Mouse (Mus musculus): Measurements from ENCODE around the gene Cdt1. TPM values are rescaled to one million over a fixed set of nuclear protein-coding genes. Genes with fewer than 3 reads are reported as not detected.

The Cdt1 gene
- polyA plus RNA-seq, 1 experiment, result 50.4 TPM

DNA sequence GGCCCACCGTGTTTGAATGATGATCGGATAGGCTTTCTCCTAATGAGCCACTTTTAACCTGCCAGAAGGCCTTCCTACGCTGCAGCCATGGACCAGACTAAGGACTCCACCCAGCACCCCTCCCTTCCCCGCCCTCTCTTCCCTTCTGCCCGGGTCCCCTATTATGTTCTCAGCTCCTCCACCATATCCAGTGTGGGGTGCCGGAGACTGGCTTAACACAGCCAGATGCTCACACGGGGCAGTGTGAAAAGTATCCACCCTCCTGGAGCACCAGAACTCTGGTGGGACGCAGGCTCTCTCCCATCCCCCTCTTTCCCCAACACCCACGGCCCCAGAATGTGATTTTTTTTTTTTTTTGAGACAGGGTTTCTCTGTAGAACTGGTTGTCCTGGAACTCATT, 5.8 kb downstream of the Cdt1 start:
- Histone ChIP-seq H3K4me3 (ENCODE audit: extremely low read depth, insufficient read depth, insufficient read length) (no peak overlapping the region), H3K4me1 (ENCODE audit: control insufficient read depth, insufficient read depth, insufficient read length) (peaks cover 17% of the 10 kb centered on the region; the same call in 1 of the 2 replicates), H3K27ac (ENCODE audit: insufficient read depth, low read length) (no peak overlapping the region), H3K27me3 (ENCODE audit: control insufficient read depth, insufficient read depth, low read length) (no peaks in the 10 kb centered on the region), H3K36me3 (ENCODE audit: control insufficient read depth, insufficient read depth, low read length) (peaks cover 25% of the 10 kb centered on the region)
- DNase-seq (ENCODE audit: low read depth in 1 of 2, low spot score in 2 of 2), result no peak
- 75% methylated on average over 9 of the region's 9 CpGs for WGBS
- TF ChIP-seq CTCF (IDR thresholded peaks at IDR 0.05; ENCODE audit: extremely low read depth, insufficient read depth, insufficient read length, insufficient replicate concordance) (no peak), POLR2A (IDR thresholded peaks at IDR 0.05; ENCODE audit: low read depth, low read length) (no peak)

DNA sequence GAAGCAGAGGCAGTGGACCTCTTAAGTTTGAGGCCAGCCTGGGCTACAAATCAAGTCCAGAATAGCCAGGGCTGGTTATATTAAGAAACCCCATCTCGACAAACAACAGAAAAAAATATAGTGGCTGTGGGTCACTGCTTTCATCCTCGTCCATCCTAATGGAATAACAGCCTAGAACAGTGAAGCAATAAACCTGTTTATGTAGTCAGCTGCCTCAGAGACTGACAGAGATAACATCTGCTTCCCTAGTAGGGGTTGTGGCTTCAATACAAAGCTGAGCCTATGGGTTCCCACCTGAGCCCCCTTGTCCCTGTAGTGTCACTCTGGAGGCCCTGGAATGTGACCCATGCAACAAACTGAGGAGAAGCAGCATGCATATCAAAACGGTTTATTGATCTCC, 6.4 kb downstream of the Cdt1 start:
- Histone ChIP-seq H3K4me1 (ENCODE audit: control insufficient read depth, insufficient read depth, insufficient read length) (peaks cover 11% of the 10 kb centered on the region; the same call in 1 of the 2 replicates), H3K27ac (ENCODE audit: insufficient read depth, low read length) (no peak overlapping the region), H3K4me3 (ENCODE audit: extremely low read depth, insufficient read depth, insufficient read length) (no peak overlapping the region), H3K36me3 (ENCODE audit: control insufficient read depth, insufficient read depth, low read length) (peaks cover 26% of the 10 kb centered on the region), H3K27me3 (ENCODE audit: control insufficient read depth, insufficient read depth, low read length) (no peaks in the 10 kb centered on the region)
- no peak for DNase-seq (ENCODE audit: low read depth in 1 of 2, low spot score in 2 of 2)
- WGBS, result 76% methylated on average over 3 of the region's 3 CpGs
- TF ChIP-seq POLR2A (IDR thresholded peaks at IDR 0.05; ENCODE audit: low read depth, low read length) (no peak), CTCF (IDR thresholded peaks at IDR 0.05; ENCODE audit: extremely low read depth, insufficient read depth, insufficient read length, insufficient replicate concordance) (no peak)

DNA sequence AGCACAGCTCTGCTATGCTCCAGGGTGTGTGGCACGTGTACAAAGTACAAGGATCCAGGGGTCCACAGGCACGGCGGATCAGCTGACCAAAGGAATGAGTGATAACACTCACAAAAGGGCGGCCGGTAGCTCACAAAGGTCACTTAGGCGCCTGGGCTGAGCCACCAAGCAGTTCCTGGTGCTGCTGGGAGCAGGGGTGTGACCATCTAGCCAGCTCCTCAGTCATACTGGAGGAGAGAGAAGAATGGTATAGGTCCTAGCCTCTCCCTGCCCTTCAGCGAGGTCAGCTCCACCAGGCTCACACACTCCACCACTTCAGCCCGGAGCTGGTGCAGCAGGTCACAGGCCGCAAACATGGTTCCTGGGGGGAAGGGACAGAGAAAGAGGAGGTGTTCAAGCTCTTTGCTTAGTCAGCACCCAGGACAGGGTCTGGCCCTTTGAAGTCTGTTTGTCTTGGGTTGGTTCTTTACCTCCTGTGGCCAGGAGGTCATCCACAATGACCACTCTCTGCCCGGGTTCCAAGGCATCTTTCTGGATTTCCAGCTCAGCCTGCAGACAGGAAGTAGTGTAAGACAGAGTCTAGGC, 6.9 kb downstream of the Cdt1 start:
- no peak for TF ChIP-seq POLR2A (IDR thresholded peaks at IDR 0.05; ENCODE audit: low read depth, low read length)
- no peak for TF ChIP-seq CTCF (IDR thresholded peaks at IDR 0.05; ENCODE audit: extremely low read depth, insufficient read depth, insufficient read length, insufficient replicate concordance)
- peaks cover 11% of the 10 kb centered on the region; the same call in 1 of the 2 replicates for H3K4me1 ChIP-seq (ENCODE audit: control insufficient read depth, insufficient read depth, insufficient read length)
- WGBS, result 78% methylated on average over 10 of the region's 10 CpGs
- H3K27me3 ChIP-seq (ENCODE audit: control insufficient read depth, insufficient read depth, low read length), result no peaks in the 10 kb centered on the region
- H3K27ac ChIP-seq (ENCODE audit: insufficient read depth, low read length), result no peak overlapping the region
- DNase-seq (ENCODE audit: low read depth in 1 of 2, low spot score in 2 of 2), result no peak
- peaks cover 24% of the 10 kb centered on the region for H3K36me3 ChIP-seq (ENCODE audit: control insufficient read depth, insufficient read depth, low read length)
- H3K4me3 ChIP-seq (ENCODE audit: extremely low read depth, insufficient read depth, insufficient read length), result no peak overlapping the region

DNA sequence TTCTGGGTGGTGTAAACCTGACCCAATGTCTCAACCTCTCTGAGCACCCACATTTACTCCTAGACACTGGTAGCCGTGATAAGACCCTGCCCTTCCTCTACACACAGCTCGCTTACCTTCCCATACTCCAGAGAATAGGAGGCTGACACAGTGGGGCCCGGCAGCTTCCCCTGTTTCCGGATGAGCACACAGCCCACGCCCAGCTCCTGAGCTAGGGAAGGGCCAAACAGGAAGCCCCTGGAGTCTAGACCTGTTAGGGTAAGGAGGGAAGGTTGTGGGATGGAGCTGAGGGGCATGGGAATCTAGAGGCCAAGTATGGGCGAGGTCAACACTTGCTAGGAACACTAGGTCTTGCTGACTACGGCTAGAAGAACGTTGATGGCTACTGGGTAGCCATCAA, 7.5 kb downstream of the Cdt1 start:
- Histone ChIP-seq H3K27me3 (ENCODE audit: control insufficient read depth, insufficient read depth, low read length) (no peaks in the 10 kb centered on the region), H3K36me3 (ENCODE audit: control insufficient read depth, insufficient read depth, low read length) (peaks cover 23% of the 10 kb centered on the region), H3K4me1 (ENCODE audit: control insufficient read depth, insufficient read depth, insufficient read length) (peaks cover 11% of the 10 kb centered on the region; the same call in 1 of the 2 replicates), H3K27ac (ENCODE audit: insufficient read depth, low read length) (no peak overlapping the region), H3K4me3 (ENCODE audit: extremely low read depth, insufficient read depth, insufficient read length) (no peak overlapping the region)
- 71% methylated on average over 8 of the region's 8 CpGs for WGBS
- no peak for TF ChIP-seq CTCF (IDR thresholded peaks at IDR 0.05; ENCODE audit: extremely low read depth, insufficient read depth, insufficient read length, insufficient replicate concordance)
- TF ChIP-seq POLR2A (IDR thresholded peaks at IDR 0.05; ENCODE audit: low read depth, low read length), result no peak
- DNase-seq (ENCODE audit: low read depth in 1 of 2, low spot score in 2 of 2), result no peak

DNA sequence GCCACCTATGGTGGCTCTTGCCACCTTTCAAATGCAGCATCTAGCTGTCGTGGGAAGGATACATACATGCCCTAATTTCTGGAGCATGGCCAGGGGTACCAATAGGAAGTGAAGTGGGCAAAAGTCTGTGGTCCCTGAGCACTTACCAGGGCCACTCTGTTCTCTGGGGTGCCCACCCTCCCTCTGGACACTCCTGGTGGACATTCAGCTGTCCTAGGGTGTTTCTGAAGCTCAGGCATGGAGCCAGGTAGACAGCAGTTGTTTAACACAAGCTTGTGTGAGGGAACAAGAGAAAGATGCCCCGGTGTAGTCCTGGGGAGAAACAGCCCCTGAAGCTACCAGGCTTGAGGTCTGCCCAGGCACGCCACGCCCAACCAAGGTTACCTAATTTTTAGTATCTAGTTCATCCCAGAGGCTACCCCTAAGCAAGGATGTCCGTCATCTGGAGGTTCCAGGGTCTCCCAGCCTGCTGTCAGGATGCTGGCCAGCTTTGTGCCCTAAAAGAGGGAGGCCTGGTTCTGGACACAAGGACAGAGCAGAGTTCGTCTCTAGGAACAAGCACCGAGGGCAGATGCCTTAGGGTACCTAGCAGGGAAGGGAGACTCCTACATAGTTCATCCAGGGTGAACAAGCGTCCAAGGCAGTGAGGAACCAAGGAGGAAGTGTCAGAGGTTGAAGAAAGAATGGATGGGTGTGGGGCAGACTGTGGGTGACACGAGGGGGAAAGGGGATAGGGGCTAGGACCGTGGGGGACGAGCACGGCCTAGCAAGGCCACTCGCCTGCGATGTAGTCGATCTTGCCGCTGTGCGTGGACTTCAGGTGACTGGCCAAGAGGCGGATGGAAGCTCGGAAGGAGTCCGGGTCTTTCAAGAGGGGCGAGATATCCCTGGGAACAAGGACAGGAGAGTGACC, 8.2 kb downstream of the Cdt1 start:
- DNase-seq (ENCODE audit: low read depth in 1 of 2, low spot score in 2 of 2), result no peak
- H3K36me3 ChIP-seq (ENCODE audit: control insufficient read depth, insufficient read depth, low read length), result peaks cover 18% of the 10 kb centered on the region
- TF ChIP-seq CTCF (IDR thresholded peaks at IDR 0.05; ENCODE audit: extremely low read depth, insufficient read depth, insufficient read length, insufficient replicate concordance), result no peak
- no peaks in the 10 kb centered on the region for H3K27me3 ChIP-seq (ENCODE audit: control insufficient read depth, insufficient read depth, low read length)
- peak overlapping the region; percentile 79 for H3K4me3 ChIP-seq (ENCODE audit: extremely low read depth, insufficient read depth, insufficient read length)
- WGBS, result 13% methylated on average over 21 of the region's 21 CpGs
- H3K27ac ChIP-seq (ENCODE audit: insufficient read depth, low read length), result peak overlapping the region; percentile 23; the same call in 1 of the 2 replicates
- peaks cover 11% of the 10 kb centered on the region; the same call in 1 of the 2 replicates for H3K4me1 ChIP-seq (ENCODE audit: control insufficient read depth, insufficient read depth, insufficient read length)

DNA sequence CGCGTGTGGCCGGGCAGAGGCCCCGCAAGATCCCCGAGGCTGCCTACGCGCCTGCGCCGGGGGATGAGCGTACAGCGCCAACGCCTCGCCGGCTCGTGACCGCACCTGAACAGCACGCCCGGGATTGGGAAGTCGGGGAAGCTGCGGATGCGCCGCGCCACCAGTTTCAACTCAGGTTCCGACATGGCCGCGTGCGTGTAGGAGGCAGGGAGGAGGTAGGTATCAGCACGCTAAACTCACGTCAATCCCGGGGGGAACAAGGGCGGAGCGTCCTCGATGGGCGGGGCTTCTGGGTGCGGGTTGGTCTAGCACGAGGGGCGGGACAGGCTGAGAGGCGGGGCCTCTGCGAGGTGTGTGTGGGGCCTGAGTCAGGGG, 8.8 kb downstream of the Cdt1 start, which contains the start of gene Aprt:
Aprt (minus strand) TSS at position 262 of the 375 bp plus-strand sequence.
- 1% methylated on average over 39 of the region's 39 CpGs for WGBS
- DNase-seq (ENCODE audit: low read depth in 1 of 2, low spot score in 2 of 2), result peak; percentile 84 to 96
- Histone ChIP-seq H3K27ac (ENCODE audit: insufficient read depth, low read length) (peak within 1 kb of the TSS; percentile 23; the same call in 1 of the 2 replicates), H3K4me1 (ENCODE audit: control insufficient read depth, insufficient read depth, insufficient read length) (peaks cover 11% of the 10 kb centered on the region; the same call in 1 of the 2 replicates), H3K27me3 (ENCODE audit: control insufficient read depth, insufficient read depth, low read length) (no peaks in the 10 kb centered on the region), H3K36me3 (ENCODE audit: control insufficient read depth, insufficient read depth, low read length) (peaks cover 11% of the 10 kb centered on the region), H3K4me3 (ENCODE audit: extremely low read depth, insufficient read depth, insufficient read length) (peak within 1 kb of the TSS; percentile 79)
- TF ChIP-seq CTCF (IDR thresholded peaks at IDR 0.05; ENCODE audit: extremely low read depth, insufficient read depth, insufficient read length, insufficient replicate concordance), result no peak
- peak; percentile 52 for TF ChIP-seq POLR2A (IDR thresholded peaks at IDR 0.05; ENCODE audit: low read depth, low read length)

Data from spleen, adult 2 months (tissue).